Mouse (Mus musculus) CD8-positive naive resting alpha-beta T cell, adult 2 months (primary cell): ENCODE data around the gene Lrrc36.

Experiments used
- DNase-seq, 2 experiments: peaks; one replicate each; pipeline ENCODE4 v3.0.0; 2022; ENCODE audit warnings: low read depth in 2 of 2, low spot score in 2 of 2

Lrrc36 gene

GRCm38 (mm10) chr8:105466246-105466645 lies 52.9 kb downstream of the Lrrc36 start:
- no peak for DNase-seq

GRCm38 (mm10) chr8:105466700-105467291 lies 53.4 kb downstream of the Lrrc36 start:
- DNase-seq: no peak

GRCm38 (mm10) chr8:105467396-105467985 lies 54.1 kb downstream of the Lrrc36 start:
- no peak for DNase-seq

- no peak for DNase-seq
These were observed 54.8 kb downstream of the Lrrc36 start for GRCm38 (mm10) chr8:105468002-105468720.

- no peak for DNase-seq
These were observed 55.8 kb downstream of the Lrrc36 start for GRCm38 (mm10) chr8:105469041-105469695.

GRCm38 (mm10) chr8:105469816-105470215 lies 56.4 kb downstream of the Lrrc36 start:
- no peak for DNase-seq

- DNase-seq: no peak
These were observed 56.9 kb downstream of the Lrrc36 start for GRCm38 (mm10) chr8:105470262-105470661.

GRCm38 (mm10) chr8:105470681-105471313 lies 57.4 kb downstream of the Lrrc36 start:
- DNase-seq: no peak

- DNase-seq: no peak
These were observed 58.1 kb downstream of the Lrrc36 start, which contains the start of gene Tppp3 for GRCm38 (mm10) chr8:105471314-105472015. Gene Tppp3, minus strand, starts transcription at chr8:105471526.

GRCm38 (mm10) chr8:105472414-105472932 lies 59.1 kb downstream of the Lrrc36 start:
- no peak for DNase-seq

- DNase-seq: no peak
These were observed 59.6 kb downstream of the Lrrc36 start for GRCm38 (mm10) chr8:105472983-105473382.

- no peak for DNase-seq
These were observed 60.6 kb downstream of the Lrrc36 start for GRCm38 (mm10) chr8:105473816-105474606.

- no peak for DNase-seq
These were observed 61.3 kb downstream of the Lrrc36 start for GRCm38 (mm10) chr8:105474680-105475079.

- DNase-seq: no peak
These were observed 61.9 kb downstream of the Lrrc36 start for GRCm38 (mm10) chr8:105475254-105475653.

GRCm38 (mm10) chr8:105475742-105476141 lies 62.4 kb downstream of the Lrrc36 start:
- DNase-seq: no peak

GRCm38 (mm10) chr8:105476161-105476560 lies 62.8 kb downstream of the Lrrc36 start:
- no peak for DNase-seq

GRCm38 (mm10) chr8:105476628-105477413 lies 63.5 kb downstream of the Lrrc36 start:
- no peak for DNase-seq

- DNase-seq: no peak
These were observed 64.4 kb downstream of the Lrrc36 start for GRCm38 (mm10) chr8:105477792-105478191.

GRCm38 (mm10) chr8:105481013-105481412 lies 67.6 kb downstream of the Lrrc36 start:
- no peak for DNase-seq
